Mouse (Mus musculus): ENCODE measurements around the gene Prkar1b. TPM values are rescaled to one million over a fixed set of nuclear protein-coding genes. Genes with fewer than 3 reads are reported as not detected.

Gene Prkar1b
- polyA plus RNA-seq, 1 experiment, result 1.7 TPM

DNA sequence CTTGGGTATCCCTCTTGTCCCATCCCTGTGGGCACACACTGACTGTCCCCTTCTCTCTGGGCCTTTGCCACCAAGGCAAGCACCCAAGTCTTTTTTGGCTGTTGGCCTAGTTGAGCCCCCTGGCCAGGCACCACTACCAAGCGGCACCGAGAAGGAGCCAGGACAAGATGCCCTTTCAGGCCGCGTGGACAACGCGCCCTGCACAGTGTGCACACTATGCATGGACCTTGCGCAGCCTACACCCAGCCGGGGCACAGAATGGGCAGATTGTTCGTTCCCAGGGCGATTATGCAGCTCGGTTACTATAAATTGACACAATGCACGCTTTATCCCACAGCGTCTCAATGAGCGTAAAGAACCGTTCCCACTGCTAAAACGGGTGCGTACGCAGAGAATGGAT, 98.5 kb downstream of the Prkar1b start:
- TF ChIP-seq CEBPB (IDR thresholded peaks at IDR 0.05; ENCODE audit: low read depth) (no peak), MAX (IDR thresholded peaks at IDR 0.05) (no peak), MYOD1 (IDR thresholded peaks at IDR 0.05; ENCODE audit: control insufficient read depth, insufficient read length, low read depth) (no peak), CTCF (IDR thresholded peaks at IDR 0.05; ENCODE audit: control insufficient read depth, insufficient read depth, insufficient read length) (no peak)

DNA sequence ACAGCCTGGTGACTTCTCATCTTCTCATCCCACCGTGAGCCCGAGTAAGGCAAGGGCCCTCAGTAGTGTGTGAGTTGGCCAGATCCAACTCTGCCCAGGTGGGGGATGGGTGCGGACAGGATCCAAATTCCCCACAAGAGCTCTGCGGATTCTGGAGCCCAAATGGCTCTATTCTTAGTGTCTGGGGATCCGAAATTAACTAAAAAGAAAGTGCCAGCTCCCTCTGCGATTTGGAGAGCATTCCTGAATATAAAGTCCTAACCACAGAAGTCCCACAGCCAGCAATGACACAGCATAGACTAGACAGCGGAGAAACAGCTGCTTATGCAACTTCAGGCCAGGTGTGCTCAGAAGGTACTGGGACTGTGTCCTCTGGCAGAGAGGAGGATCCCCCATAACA, 100.4 kb downstream of the Prkar1b start:
- no peaks in the 10 kb centered on the region for H3K36me3 ChIP-seq (ENCODE audit: control insufficient read depth, insufficient read depth)
- H3K79me2 ChIP-seq (ENCODE audit: control insufficient read depth, insufficient read depth), result no peaks in the 10 kb centered on the region
- H3K4me3 ChIP-seq (ENCODE audit: insufficient read depth, poor library complexity, severe bottlenecking), result no peak overlapping the region
- H3K79me3 ChIP-seq (ENCODE audit: low read depth), result no peaks in the 10 kb centered on the region
- no peak overlapping the region for H3ac ChIP-seq (ENCODE audit: control insufficient read depth, insufficient read length, low read depth)
- no peaks in the 10 kb centered on the region for H3K27me3 ChIP-seq (ENCODE audit: control insufficient read depth, insufficient read depth, insufficient read length)
- no peak for TF ChIP-seq CEBPB (IDR thresholded peaks at IDR 0.05; ENCODE audit: low read depth)
- peak; percentile 50 for TF ChIP-seq MYOD1 (IDR thresholded peaks at IDR 0.05; ENCODE audit: control insufficient read depth, insufficient read length, low read depth)

More for the DNA sequence above, 98.5 kb downstream of the Prkar1b start:
- H3ac ChIP-seq (ENCODE audit: control insufficient read depth, insufficient read length, low read depth), result no peak overlapping the region
- H3K36me3 ChIP-seq (ENCODE audit: control insufficient read depth, insufficient read depth), result no peaks in the 10 kb centered on the region
- H3K4me3 ChIP-seq (ENCODE audit: insufficient read depth, poor library complexity, severe bottlenecking), result no peak overlapping the region
- no peaks in the 10 kb centered on the region for H3K79me2 ChIP-seq (ENCODE audit: control insufficient read depth, insufficient read depth)
- H3K79me3 ChIP-seq (ENCODE audit: low read depth), result no peaks in the 10 kb centered on the region
- H3K27me3 ChIP-seq (ENCODE audit: control insufficient read depth, insufficient read depth, insufficient read length), result no peaks in the 10 kb centered on the region

DNA sequence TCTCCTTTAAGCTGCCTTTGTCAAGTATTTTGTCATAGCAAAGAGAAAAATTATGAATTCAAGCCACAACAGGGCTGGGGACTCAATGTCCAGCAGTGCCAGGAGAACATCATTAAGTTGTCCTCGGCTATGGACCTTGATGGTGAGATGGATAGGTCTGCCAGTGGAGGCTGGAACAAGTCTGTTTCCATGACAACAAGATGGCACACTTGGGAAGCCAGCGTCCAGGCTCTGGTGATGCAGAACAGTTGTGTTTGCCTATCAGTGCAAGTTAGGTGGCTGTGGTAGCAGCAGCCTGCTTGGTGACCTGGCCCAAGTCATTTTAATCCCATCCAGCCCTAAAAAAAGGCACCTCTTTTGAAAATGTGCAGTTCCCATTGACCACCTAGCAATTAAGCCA, 102.6 kb downstream of the Prkar1b start:
- H3K27me3 ChIP-seq (ENCODE audit: control insufficient read depth, insufficient read depth, insufficient read length), result no peaks in the 10 kb centered on the region
- TF ChIP-seq MYOG (IDR thresholded peaks at IDR 0.05; ENCODE audit: control insufficient read depth, extremely low read depth, insufficient read length) (no peak), MYOD1 (IDR thresholded peaks at IDR 0.05; ENCODE audit: control insufficient read depth, insufficient read length, low read depth) (no peak), FOSL1 (IDR thresholded peaks at IDR 0.05; ENCODE audit: insufficient read depth, low read length, poor library complexity, severe bottlenecking) (no peak), USF1 (IDR thresholded peaks at IDR 0.05; ENCODE audit: low read depth) (no peak), CTCF (IDR thresholded peaks at IDR 0.05; ENCODE audit: control insufficient read depth, insufficient read depth, insufficient read length) (no peak), CEBPB (IDR thresholded peaks at IDR 0.05; ENCODE audit: low read depth) (no peak), MAX (IDR thresholded peaks at IDR 0.05) (no peak)
- H3K4me3 ChIP-seq (ENCODE audit: insufficient read depth, poor library complexity, severe bottlenecking), result no peak overlapping the region
- H3K36me3 ChIP-seq (ENCODE audit: control insufficient read depth, insufficient read depth), result no peaks in the 10 kb centered on the region
- no peak overlapping the region for H3ac ChIP-seq (ENCODE audit: control insufficient read depth, insufficient read length, low read depth)
- H3K79me2 ChIP-seq (ENCODE audit: control insufficient read depth, insufficient read depth), result no peaks in the 10 kb centered on the region
- no peaks in the 10 kb centered on the region for H3K79me3 ChIP-seq (ENCODE audit: low read depth)

DNA sequence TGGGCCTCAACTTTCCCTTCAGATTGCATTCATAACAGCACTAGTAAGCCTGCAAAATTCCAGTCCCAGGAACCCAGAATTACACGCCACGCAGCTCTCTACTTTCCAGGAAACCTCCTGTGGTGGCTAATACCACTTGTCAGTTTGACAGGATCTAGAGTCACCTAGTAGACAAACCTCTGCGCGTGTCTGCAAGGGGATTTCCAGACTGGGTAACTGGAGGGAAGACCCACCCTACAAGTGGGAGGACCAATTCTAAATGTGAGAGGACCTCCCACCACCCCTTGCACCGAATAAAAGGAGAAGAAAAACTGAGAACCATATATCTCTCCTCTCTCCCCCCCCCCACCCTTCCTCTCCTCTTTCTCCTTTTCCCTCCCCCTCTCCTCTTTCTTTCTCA, 103.2 kb downstream of the Prkar1b start:
- H3K4me3 ChIP-seq (ENCODE audit: insufficient read depth, poor library complexity, severe bottlenecking), result no peak overlapping the region
- no peaks in the 10 kb centered on the region for H3K27me3 ChIP-seq (ENCODE audit: control insufficient read depth, insufficient read depth, insufficient read length)
- TF ChIP-seq USF1 (IDR thresholded peaks at IDR 0.05; ENCODE audit: low read depth), result no peak
- TF ChIP-seq FOSL1 (IDR thresholded peaks at IDR 0.05; ENCODE audit: insufficient read depth, low read length, poor library complexity, severe bottlenecking), result no peak
- TF ChIP-seq MYOG (IDR thresholded peaks at IDR 0.05; ENCODE audit: control insufficient read depth, extremely low read depth, insufficient read length), result no peak
- no peak for TF ChIP-seq MYOD1 (IDR thresholded peaks at IDR 0.05; ENCODE audit: control insufficient read depth, insufficient read length, low read depth)
- TF ChIP-seq CTCF (IDR thresholded peaks at IDR 0.05; ENCODE audit: control insufficient read depth, insufficient read depth, insufficient read length), result no peak
- TF ChIP-seq MAX (IDR thresholded peaks at IDR 0.05), result no peak
- TF ChIP-seq CEBPB (IDR thresholded peaks at IDR 0.05; ENCODE audit: low read depth), result no peak
- H3K79me2 ChIP-seq (ENCODE audit: control insufficient read depth, insufficient read depth), result no peaks in the 10 kb centered on the region
- H3K36me3 ChIP-seq (ENCODE audit: control insufficient read depth, insufficient read depth), result no peaks in the 10 kb centered on the region
- H3K79me3 ChIP-seq (ENCODE audit: low read depth), result no peaks in the 10 kb centered on the region
- H3ac ChIP-seq (ENCODE audit: control insufficient read depth, insufficient read length, low read depth), result no peak overlapping the region

DNA sequence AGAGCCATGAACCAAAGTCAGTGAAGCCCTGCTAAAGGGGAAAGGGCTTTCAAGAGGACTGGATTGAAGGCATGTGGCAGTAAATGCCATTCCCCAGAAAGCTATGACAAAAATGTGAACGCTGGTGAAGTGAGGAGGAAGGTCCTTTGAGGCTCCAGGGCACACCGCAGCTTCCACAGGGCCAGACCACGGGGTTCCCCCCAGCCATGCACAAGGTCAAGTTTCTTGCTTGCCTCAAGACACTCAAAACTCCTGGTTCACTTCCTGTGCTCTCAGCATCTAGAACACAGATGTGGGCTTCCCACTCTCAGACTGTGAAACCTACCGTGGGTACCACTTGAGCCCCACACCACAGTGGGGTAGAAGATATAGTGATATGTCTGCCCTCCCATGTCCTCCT, 106.3 kb downstream of the Prkar1b start:
- H3K4me3 ChIP-seq (ENCODE audit: insufficient read depth, poor library complexity, severe bottlenecking), result no peak overlapping the region
- no peaks in the 10 kb centered on the region for H3K79me3 ChIP-seq (ENCODE audit: low read depth)
- no peak for TF ChIP-seq USF1 (IDR thresholded peaks at IDR 0.05; ENCODE audit: low read depth)
- no peak for TF ChIP-seq MYOG (IDR thresholded peaks at IDR 0.05; ENCODE audit: control insufficient read depth, extremely low read depth, insufficient read length)
- TF ChIP-seq CTCF (IDR thresholded peaks at IDR 0.05; ENCODE audit: control insufficient read depth, insufficient read depth, insufficient read length), result no peak
- TF ChIP-seq FOSL1 (IDR thresholded peaks at IDR 0.05; ENCODE audit: insufficient read depth, low read length, poor library complexity, severe bottlenecking), result no peak
- TF ChIP-seq CEBPB (IDR thresholded peaks at IDR 0.05; ENCODE audit: low read depth), result no peak
- TF ChIP-seq MYOD1 (IDR thresholded peaks at IDR 0.05; ENCODE audit: control insufficient read depth, insufficient read length, low read depth), result no peak
- no peak for TF ChIP-seq MAX (IDR thresholded peaks at IDR 0.05)
- H3ac ChIP-seq (ENCODE audit: control insufficient read depth, insufficient read length, low read depth), result no peak overlapping the region
- H3K79me2 ChIP-seq (ENCODE audit: control insufficient read depth, insufficient read depth), result no peaks in the 10 kb centered on the region
- H3K36me3 ChIP-seq (ENCODE audit: control insufficient read depth, insufficient read depth), result no peaks in the 10 kb centered on the region
- no peaks in the 10 kb centered on the region for H3K27me3 ChIP-seq (ENCODE audit: control insufficient read depth, insufficient read depth, insufficient read length)

DNA sequence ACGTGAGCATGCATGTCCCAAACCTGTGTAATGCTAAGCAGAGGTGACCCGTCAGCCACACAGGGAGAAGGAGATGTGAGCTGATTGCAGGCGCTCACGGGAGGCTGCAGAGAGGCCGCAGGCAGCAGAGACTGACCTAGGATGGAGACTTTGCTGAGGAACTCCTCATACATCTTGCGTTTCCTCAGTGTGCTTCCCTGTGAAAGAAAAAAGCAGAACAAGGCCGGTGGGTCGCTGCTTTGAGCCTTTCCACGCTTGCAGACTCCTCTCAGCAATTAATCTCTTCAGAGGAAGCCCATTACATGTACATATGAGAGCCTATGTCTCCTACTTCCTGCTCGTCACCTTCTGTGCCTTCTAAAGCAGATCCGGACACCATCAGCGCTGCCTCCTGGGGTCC, 107.5 kb downstream of the Prkar1b start:
- no peaks in the 10 kb centered on the region for H3K27me3 ChIP-seq (ENCODE audit: control insufficient read depth, insufficient read depth, insufficient read length)
- H3K79me3 ChIP-seq (ENCODE audit: low read depth), result no peaks in the 10 kb centered on the region
- H3ac ChIP-seq (ENCODE audit: control insufficient read depth, insufficient read length, low read depth), result no peak overlapping the region
- H3K79me2 ChIP-seq (ENCODE audit: control insufficient read depth, insufficient read depth), result no peaks in the 10 kb centered on the region
- no peak for TF ChIP-seq USF1 (IDR thresholded peaks at IDR 0.05; ENCODE audit: low read depth)
- no peak for TF ChIP-seq MYOG (IDR thresholded peaks at IDR 0.05; ENCODE audit: control insufficient read depth, extremely low read depth, insufficient read length)
- TF ChIP-seq MYOD1 (IDR thresholded peaks at IDR 0.05; ENCODE audit: control insufficient read depth, insufficient read length, low read depth), result no peak
- TF ChIP-seq FOSL1 (IDR thresholded peaks at IDR 0.05; ENCODE audit: insufficient read depth, low read length, poor library complexity, severe bottlenecking), result no peak
- no peak for TF ChIP-seq CEBPB (IDR thresholded peaks at IDR 0.05; ENCODE audit: low read depth)
- no peak overlapping the region for H3K4me3 ChIP-seq (ENCODE audit: insufficient read depth, poor library complexity, severe bottlenecking)
- H3K36me3 ChIP-seq (ENCODE audit: control insufficient read depth, insufficient read depth), result no peaks in the 10 kb centered on the region

Data from C2C12 (cell line).